Comparison of ENCODE assay signal across 11 mouse cellular contexts in genomic region chr5:144898448-144899052, GRCm38 (mm10).
A peak's percentile ranks its signal among the peaks of the same experiment; 100 is the strongest.
DNase-seq lines count a peak whose midpoint lies in the region; ATAC-seq lines count a peak whose summit lies in the region.
"Had no signal": no experiment of that assay in that cellular context is flagged by ENCODE, and none has a peak within 500 bp of the region (broad histone marks: within the 10 kb centered on the region; RNA-seq: fewer than 3 reads in every experiment).

No protein-coding gene starts in this region.

- H3K9me3 ChIP-seq in hindbrain, embryonic 11.5 days (ENCODE audit: control insufficient read depth, low read length), result no peaks in the 10 kb centered on the region
- H3K9me3 ChIP-seq in hindbrain, embryonic 16.5 days (ENCODE audit: control insufficient read depth, low read length), result no peaks in the 10 kb centered on the region
- H3K9me3 ChIP-seq in limb, embryonic 15.5 days, result no peaks in the 10 kb centered on the region

- H3K4me2 ChIP-seq in hindbrain, embryonic 11.5 days (replicated peaks; ENCODE audit: low read depth, low read length), result no peak overlapping the region
- H3K4me2 ChIP-seq in hindbrain, embryonic 16.5 days (ENCODE audit: low read length), result no peak overlapping the region
- H3K4me2 ChIP-seq in limb, embryonic 15.5 days, result no peak overlapping the region

- WGBS in hindbrain, embryonic 11.5 days, result 44% methylated on average over 7 of the region's 7 CpGs
- WGBS in hindbrain, embryonic 16.5 days, result 37% methylated on average over 7 of the region's 7 CpGs
- WGBS in limb, embryonic 15.5 days, result 61% methylated on average over 7 of the region's 7 CpGs

- DNase-seq in hindbrain, embryonic 11.5 days (ENCODE audit: low spot score), result peak; percentile 24
- DNase-seq in Muller cell, postnatal 12 days (ENCODE audit: inconsistent ontology term), result peak; percentile 94
- DNase-seq in heart, adult 11 months, result peak; percentile 98
- no peak for DNase-seq in spleen, adult 12 weeks (ENCODE audit: low spot score)
- DNase-seq in frontal cortex, postnatal 36 days (ENCODE audit: low spot score in 2 of 2), result no peak
- no peak for DNase-seq in layer of hippocampus, postnatal 25 days (ENCODE audit: extremely low spot score in 1 of 2, low spot score in 1 of 2)
- DNase-seq: cerebellum, adult 9-11 months; right cerebral cortex, adult 18-20 months had no signal

- H3K4me3 ChIP-seq in hindbrain, embryonic 11.5 days (ENCODE audit: low read depth, low read length), result no peak overlapping the region
- H3K4me3 ChIP-seq in hindbrain, embryonic 16.5 days (ENCODE audit: low read length), result no peak overlapping the region
- no peak overlapping the region for H3K4me3 ChIP-seq in limb, embryonic 15.5 days
- H3K4me3 ChIP-seq: left cerebral cortex, adult 2 months had no signal

- H3K27me3 ChIP-seq in hindbrain, embryonic 11.5 days (ENCODE audit: control insufficient read depth, insufficient read depth, low read length), result no peaks in the 10 kb centered on the region
- no peaks in the 10 kb centered on the region for H3K27me3 ChIP-seq in hindbrain, embryonic 16.5 days (replicated peaks; ENCODE audit: control insufficient read depth, insufficient read depth, low read length)
- no peaks in the 10 kb centered on the region for H3K27me3 ChIP-seq in limb, embryonic 15.5 days

- no peak overlapping the region for H3K27ac ChIP-seq in hindbrain, embryonic 11.5 days (ENCODE audit: low read depth, low read length)
- H3K27ac ChIP-seq in hindbrain, embryonic 16.5 days (ENCODE audit: low read depth, low read length), result no peak overlapping the region
- peak overlapping the region; percentile 35; the same call in 1 of the 2 replicates for H3K27ac ChIP-seq in limb, embryonic 15.5 days
- H3K27ac ChIP-seq: left cerebral cortex, adult 2 months had no signal

- H3K9ac ChIP-seq in hindbrain, embryonic 11.5 days (ENCODE audit: low read depth, low read length), result no peak overlapping the region
- H3K9ac ChIP-seq in hindbrain, embryonic 16.5 days (ENCODE audit: low read depth, low read length), result no peak overlapping the region
- no peak overlapping the region for H3K9ac ChIP-seq in limb, embryonic 15.5 days

- H3K4me1 ChIP-seq in hindbrain, embryonic 11.5 days (replicated peaks; ENCODE audit: control insufficient read depth, insufficient read depth, low read length), result peaks cover 2% of the 10 kb centered on the region; the same call in 1 of the 2 replicates
- H3K4me1 ChIP-seq in hindbrain, embryonic 16.5 days (ENCODE audit: control insufficient read depth, insufficient read depth, low read depth, low read length), result no peaks in the 10 kb centered on the region
- H3K4me1 ChIP-seq in limb, embryonic 15.5 days, result peaks cover 8% of the 10 kb centered on the region

- 0 out of 2 replicates have a peak, but pooled peaks cover 5% of the 10 kb centered on the region for H3K36me3 ChIP-seq in hindbrain, embryonic 11.5 days (ENCODE audit: control insufficient read depth, insufficient read depth, low read length)
- H3K36me3 ChIP-seq in hindbrain, embryonic 16.5 days (ENCODE audit: control insufficient read depth, insufficient read depth, low read length), result peaks cover 10% of the 10 kb centered on the region
- H3K36me3 ChIP-seq in limb, embryonic 15.5 days, result peaks cover 70% of the 10 kb centered on the region

- ATAC-seq in hindbrain, embryonic 11.5 days (ENCODE audit: low FRiP score), result no peak; the same call in 1 of the 2 replicates
- ATAC-seq in hindbrain, embryonic 16.5 days, result no peak
- ATAC-seq in limb, embryonic 15.5 days (ENCODE audit: insufficient number of reproducible peaks, low FRiP score, low TSS enrichment, low read depth), result no peak

Comparison
In these comparisons a context has a peak if more than half of its experiments do, and no peak if none do; other contexts are left out.
1. DNase-seq: peak in hindbrain, embryonic 11.5 days (single experiment), Muller cell, postnatal 12 days (single experiment) and heart, adult 11 months (single experiment); none in spleen, adult 12 weeks (single experiment), frontal cortex, postnatal 36 days (0 of 2) and layer of hippocampus, postnatal 25 days (0 of 2).